Mouse (Mus musculus): ENCODE results near the gene Ang2. TPM values are rescaled to one million over a fixed set of nuclear protein-coding genes. Genes with fewer than 3 reads are reported as not detected.

The Ang2 gene
- not detected in 2 replicates for polyA plus RNA-seq (2012; rRNA removed; ENCODE audit: low replicate concordance)

DNA sequence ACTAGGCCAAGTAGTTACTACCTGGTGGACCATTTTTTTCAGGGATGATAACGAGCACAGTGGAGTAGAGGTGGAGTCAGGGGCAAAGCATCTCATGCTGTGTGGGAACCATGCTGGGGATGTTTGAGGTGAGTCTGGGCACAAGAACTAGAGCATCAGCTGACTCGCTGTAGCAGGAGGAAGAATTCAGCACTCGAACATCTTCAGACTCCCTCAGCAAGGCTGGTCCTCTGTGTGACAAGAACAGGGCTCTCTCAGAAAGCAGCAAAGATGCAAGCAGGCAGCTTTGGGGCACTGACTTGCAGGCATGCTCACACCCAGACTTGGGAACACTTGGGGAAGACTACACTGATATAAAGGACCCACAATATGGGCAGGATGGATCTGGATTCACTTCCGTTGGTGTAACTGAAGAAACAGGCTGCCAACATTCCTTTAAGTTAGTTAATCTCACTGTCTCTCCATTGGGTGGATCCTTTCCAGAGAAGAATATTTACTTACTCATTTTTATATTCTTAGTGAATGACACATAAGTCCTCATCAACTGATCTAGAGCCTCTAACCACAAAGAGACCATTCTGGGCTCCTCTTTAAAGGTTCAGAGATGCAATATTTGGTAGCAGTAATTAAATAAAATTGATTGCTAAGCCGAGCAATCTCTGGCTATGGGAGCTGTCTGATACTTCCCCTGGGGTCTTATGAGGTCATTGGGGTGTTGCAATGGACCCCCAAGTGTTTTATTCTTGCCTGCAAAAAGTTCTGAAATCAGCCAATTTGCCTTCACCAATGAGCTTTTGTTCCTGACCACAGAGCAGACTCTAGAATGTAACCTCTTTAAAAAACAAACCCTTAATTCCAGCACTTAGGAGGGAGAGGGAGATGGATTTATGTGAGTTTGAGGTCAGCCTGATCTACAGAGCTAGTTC is at the start of gene Ang2:
Gene Ang2 (minus strand): TSS at position 51 of the 926 bp plus-strand sequence.

DNA sequence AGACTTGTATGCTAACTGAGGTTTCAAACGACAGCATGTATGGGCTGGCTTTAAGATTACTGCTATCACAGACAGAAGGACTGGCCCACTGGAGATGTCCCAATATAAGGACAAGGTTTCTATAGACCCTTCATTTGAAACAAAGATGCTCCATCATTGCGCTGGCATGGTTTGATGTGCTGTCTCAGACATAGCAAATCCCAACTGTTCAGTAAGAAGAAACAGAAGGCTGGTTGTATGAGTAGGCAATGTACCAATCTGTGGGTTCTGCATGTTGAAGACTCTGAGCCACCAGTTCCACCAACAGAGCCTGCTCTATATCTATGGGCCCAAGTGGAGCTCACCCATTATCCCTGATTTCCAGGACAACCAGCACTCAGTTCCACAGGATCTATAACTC is 4.2 kb upstream of the Ang2 start, which contains the start of gene Ear14:
Gene Ear14 (plus strand): TSS at position 277 of the 400 bp plus-strand sequence.

DNA sequence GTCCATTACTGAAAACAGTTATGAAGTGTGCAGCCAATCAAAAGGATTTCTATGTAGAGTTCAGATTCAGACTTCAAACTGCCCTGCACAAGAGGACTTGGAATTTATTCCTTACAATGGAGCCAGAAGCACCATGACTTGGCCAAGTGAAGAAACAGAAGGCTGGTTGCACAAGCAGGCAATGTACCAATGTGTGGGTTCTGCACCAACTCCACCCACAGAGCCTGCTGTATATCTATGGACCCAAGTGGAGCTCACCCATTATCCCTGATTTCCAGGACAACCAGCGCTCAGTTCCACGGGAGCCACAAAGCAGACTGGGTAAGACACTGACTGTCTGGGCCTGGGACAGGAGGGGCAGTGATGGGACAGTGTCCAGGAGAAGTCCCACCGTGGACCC is 37.0 kb downstream of the Ang2 start, which contains the start of gene Rnase2b:
Gene Rnase2b (plus strand): TSS at position 285 of the 400 bp plus-strand sequence.

DNA sequence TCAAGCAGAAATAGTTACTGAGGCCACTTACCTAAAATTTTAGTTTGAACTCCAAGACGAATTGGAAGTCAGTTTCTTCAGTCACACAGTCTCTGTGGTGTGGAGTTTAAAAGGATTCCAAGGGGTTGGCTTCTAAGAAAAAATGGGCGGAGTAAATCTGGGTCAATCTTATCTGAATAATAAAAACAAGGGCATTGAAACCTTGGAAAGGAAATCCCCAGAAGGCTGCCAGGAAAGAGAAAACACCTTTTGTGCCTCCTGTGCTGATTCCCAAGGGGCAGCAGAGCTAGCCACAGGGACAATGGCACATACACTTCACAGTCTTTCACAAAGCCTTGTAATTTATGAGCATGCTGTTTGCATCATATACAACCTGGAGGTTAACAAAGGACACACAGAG is 52.3 kb downstream of the Ang2 start, which contains the start of gene Rnase1:
Gene Rnase1 (minus strand): TSS at position 101 of the 400 bp plus-strand sequence.

Other genes starting within 250 kb of the Ang2 start
- gene Pnp2, start 243.2 kb downstream of the Ang2 start, polyA plus RNA-seq (2012; rRNA removed; ENCODE audit: low replicate concordance), result 1.5 and 3.5 TPM in 2 replicates
- 0.38 and 0.83 TPM in 2 replicates for gene Rnase10, start 191.4 kb downstream of the Ang2 start, polyA plus RNA-seq (2012; rRNA removed; ENCODE audit: low replicate concordance)
- not detected in 2 replicates for gene Rnase9, start 157.3 kb downstream of the Ang2 start, polyA plus RNA-seq (2012; rRNA removed; ENCODE audit: low replicate concordance)
- not detected in 2 replicates for gene Rnase11, start 149.0 kb downstream of the Ang2 start, polyA plus RNA-seq (2012; rRNA removed; ENCODE audit: low replicate concordance)
- gene Rnase12, start 141.5 kb downstream of the Ang2 start, polyA plus RNA-seq (2012; rRNA removed; ENCODE audit: low replicate concordance), result not detected in 2 replicates
- not detected in 2 replicates for gene Olfr750, start 124.7 kb downstream of the Ang2 start, polyA plus RNA-seq (2012; rRNA removed; ENCODE audit: low replicate concordance)
- gene Rnase4, start 108.1 kb downstream of the Ang2 start, polyA plus RNA-seq (2012; rRNA removed; ENCODE audit: low replicate concordance), result 251 and 590 TPM in 2 replicates
- gene Ang, start 108.0 kb downstream of the Ang2 start, polyA plus RNA-seq (2012; rRNA removed; ENCODE audit: low replicate concordance), result 13.7 and 30.3 TPM in 2 replicates
- not detected in 2 replicates for gene Eddm3b, start 84.7 kb downstream of the Ang2 start, polyA plus RNA-seq (2012; rRNA removed; ENCODE audit: low replicate concordance)
- gene Rnase6, start 75.2 kb downstream of the Ang2 start, polyA plus RNA-seq (2012; rRNA removed; ENCODE audit: low replicate concordance), result 32.8 and 44.9 TPM in 2 replicates
- 0.23 and 1.6 TPM in 2 replicates for gene Rnase1, start 52.4 kb downstream of the Ang2 start, polyA plus RNA-seq (2012; rRNA removed; ENCODE audit: low replicate concordance)
- gene Rnase2b, start 36.9 kb downstream of the Ang2 start, polyA plus RNA-seq (2012; rRNA removed; ENCODE audit: low replicate concordance), result 1.9 TPM in 1 of 2 replicates, not detected in the other
- gene Ear14, start 4.2 kb upstream of the Ang2 start, polyA plus RNA-seq (2012; rRNA removed; ENCODE audit: low replicate concordance), result not detected in 2 replicates
- 0.20 TPM in 1 of 2 replicates, not detected in the other for gene Rnase2a, start 57.0 kb upstream of the Ang2 start, polyA plus RNA-seq (2012; rRNA removed; ENCODE audit: low replicate concordance)
- not detected in 2 replicates for gene Gm7247, start 162.6 kb upstream of the Ang2 start, polyA plus RNA-seq (2012; rRNA removed; ENCODE audit: low replicate concordance)
- not detected in 2 replicates for gene Vmn2r88, start 211.7 kb upstream of the Ang2 start, polyA plus RNA-seq (2012; rRNA removed; ENCODE audit: low replicate concordance)

Data from mammary gland, adult 2 months (tissue).